Mouse (Mus musculus) lung, embryonic 16.5 days (tissue): ENCODE data around the gene Bpgm. TPM values are rescaled to one million over a fixed set of nuclear protein-coding genes. Genes with fewer than 3 reads are reported as not detected.

Source experiments
- ATAC-seq: fragments of 200-750 bp; cut with Nextera tagmentation; 2 replicates; pipeline ENCODE4 v1.8.0; 2017; ENCODE audit warnings: low read depth, mild to moderate bottlenecking, moderate library complexity
- H3K27ac ChIP-seq: fragments of 300-500 bp; sonication (generic); 2 replicates; pipeline ENCODE4 v1.5.1; 2014; ENCODE audit warnings: mild to moderate bottlenecking, control low read depth, low read length
- H3K27me3 ChIP-seq: fragments of 300-500 bp; sonication (generic); 2 replicates; pipeline ENCODE4 v1.6.1; 2014; ENCODE audit warnings: low read depth, low read length, mixed read lengths; ENCODE audit not compliant: control insufficient read depth, insufficient read depth
- H3K36me3 ChIP-seq: fragments of 300-500 bp; sonication (generic); 2 replicates; pipeline ENCODE4 v1.6.1; 2014; ENCODE audit warnings: low read length; ENCODE audit not compliant: control insufficient read depth, insufficient read depth
- H3K4me1 ChIP-seq: fragments of 300-500 bp; sonication (generic); replicated peaks from 2 replicates; pipeline ENCODE4 v1.6.1; 2014; ENCODE audit warnings: low read length, mixed read lengths; ENCODE audit not compliant: control insufficient read depth, insufficient read depth
- H3K4me2 ChIP-seq: fragments of 300-500 bp; sonication (generic); 2 replicates; pipeline ENCODE4 v1.6.1; 2014; ENCODE audit warnings: low read depth, low read length, control low read depth
- H3K4me3 ChIP-seq: fragments of 300-500 bp; sonication (generic); 2 replicates; pipeline ENCODE4 v1.5.1; 2014; ENCODE audit warnings: mild to moderate bottlenecking, low read length, control low read depth
- H3K9ac ChIP-seq: fragments of 300-500 bp; sonication (generic); 2 replicates; pipeline ENCODE4 v1.6.1; 2014; ENCODE audit warnings: low read length, control low read depth
- H3K9me3 ChIP-seq: fragments of 300-500 bp; sonication (generic); 2 replicates; pipeline ENCODE4 v1.6.1; 2016; ENCODE audit warnings: low read length; ENCODE audit not compliant: control insufficient read depth
- WGBS: fragments of 180-500 bp; shearing (Covaris S2); extraction: QIAGEN DNeasy Blood & Tissue Kit; methylation state at CpG from one replicate; pipeline ENCODE4 v1.1.7; 2014; 5-methylcytosine and 5-hydroxymethylcytosine counted together
- polyA plus RNA-seq: library from polyadenylated mRNA; unstranded; fragments of >200 nt; fragmentation: Nextera tagmentation; extraction: Ambion mirVana; gene quantifications from 2 replicates; pipeline ENCODE4 v1.2.1, GENCODE M21; 2015

Gene Bpgm
- polyA plus RNA-seq, 1 experiment from 2014 or later: 65.1 TPM

DNA sequence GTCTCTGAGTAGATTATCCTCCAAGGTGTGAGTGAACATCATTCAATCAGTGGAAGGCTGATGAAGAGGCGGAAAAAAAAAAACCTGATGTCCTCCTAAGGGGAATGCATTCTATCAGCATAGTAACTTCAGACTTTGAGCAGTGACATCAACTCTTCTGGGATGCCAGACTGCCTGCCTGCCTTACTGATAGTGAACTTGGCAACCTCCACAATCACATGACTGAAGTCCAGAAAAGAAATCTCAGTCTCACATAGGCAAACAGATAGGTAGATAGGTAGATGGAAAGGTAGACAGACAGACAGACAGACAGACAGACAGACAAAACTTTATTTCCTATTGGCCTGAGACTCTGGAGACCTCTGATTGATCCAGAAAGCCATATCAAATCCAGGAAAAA, 57.0 kb downstream of the Bpgm start:
- no peaks in the 10 kb centered on the region for H3K36me3 ChIP-seq
- H3K27me3 ChIP-seq: no peaks in the 10 kb centered on the region
- no peak for ATAC-seq
- no peak overlapping the region for H3K9ac ChIP-seq
- H3K27ac ChIP-seq: no peak overlapping the region
- 94% methylated on average over 1 of the region's 1 CpGs for WGBS
- H3K4me1 ChIP-seq: no peaks in the 10 kb centered on the region
- H3K4me2 ChIP-seq: no peak overlapping the region
- H3K9me3 ChIP-seq: no peaks in the 10 kb centered on the region
- no peak overlapping the region for H3K4me3 ChIP-seq

DNA sequence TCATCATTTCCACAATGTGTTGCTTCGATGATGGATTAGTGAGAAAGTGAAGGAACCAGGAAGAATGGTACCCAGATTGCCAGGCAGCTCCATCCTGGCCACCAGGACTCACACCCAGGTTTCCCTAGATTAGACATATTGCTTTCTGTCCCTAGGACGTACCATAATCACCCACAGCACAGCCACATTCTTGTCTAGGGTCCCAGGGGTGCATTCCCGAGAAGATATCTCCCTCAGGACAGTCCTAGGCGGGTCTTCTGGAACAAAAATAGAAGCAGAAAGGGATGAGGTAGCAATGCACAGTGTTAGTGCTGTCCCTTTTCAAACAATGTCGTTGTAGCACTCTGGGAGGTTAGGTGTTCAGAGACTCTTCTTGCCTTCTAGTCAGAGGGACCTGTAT, 57.9 kb downstream of the Bpgm start:
- Histone ChIP-seq H3K9ac (no peak overlapping the region), H3K27ac (no peak overlapping the region), H3K4me2 (no peak overlapping the region), H3K36me3 (no peaks in the 10 kb centered on the region), H3K4me1 (no peaks in the 10 kb centered on the region), H3K27me3 (no peaks in the 10 kb centered on the region), H3K4me3 (no peak overlapping the region), H3K9me3 (no peaks in the 10 kb centered on the region)
- ATAC-seq: no peak
- 61% methylated on average over 5 of the region's 5 CpGs for WGBS

DNA sequence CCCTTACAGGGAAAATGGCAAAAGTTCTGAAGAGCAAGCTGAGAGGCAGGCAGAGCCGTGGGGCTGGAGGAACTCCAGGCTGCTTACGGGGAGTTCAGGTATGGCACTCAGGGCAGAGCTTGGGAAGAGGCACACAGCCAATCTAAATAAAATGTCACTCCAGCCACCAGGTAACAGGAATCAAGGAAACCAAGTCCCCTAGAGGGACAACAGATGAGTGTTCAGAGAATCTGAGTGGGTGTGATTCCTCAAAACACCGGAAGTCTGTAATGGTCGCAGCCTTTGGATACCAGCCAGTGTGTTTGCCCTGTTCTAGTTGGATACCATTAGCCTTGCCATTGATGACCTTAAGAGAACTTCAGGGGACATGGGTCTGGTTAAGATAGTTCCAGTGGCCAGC, 66.9 kb downstream of the Bpgm start:
- H3K4me3 ChIP-seq: no peak overlapping the region

DNA sequence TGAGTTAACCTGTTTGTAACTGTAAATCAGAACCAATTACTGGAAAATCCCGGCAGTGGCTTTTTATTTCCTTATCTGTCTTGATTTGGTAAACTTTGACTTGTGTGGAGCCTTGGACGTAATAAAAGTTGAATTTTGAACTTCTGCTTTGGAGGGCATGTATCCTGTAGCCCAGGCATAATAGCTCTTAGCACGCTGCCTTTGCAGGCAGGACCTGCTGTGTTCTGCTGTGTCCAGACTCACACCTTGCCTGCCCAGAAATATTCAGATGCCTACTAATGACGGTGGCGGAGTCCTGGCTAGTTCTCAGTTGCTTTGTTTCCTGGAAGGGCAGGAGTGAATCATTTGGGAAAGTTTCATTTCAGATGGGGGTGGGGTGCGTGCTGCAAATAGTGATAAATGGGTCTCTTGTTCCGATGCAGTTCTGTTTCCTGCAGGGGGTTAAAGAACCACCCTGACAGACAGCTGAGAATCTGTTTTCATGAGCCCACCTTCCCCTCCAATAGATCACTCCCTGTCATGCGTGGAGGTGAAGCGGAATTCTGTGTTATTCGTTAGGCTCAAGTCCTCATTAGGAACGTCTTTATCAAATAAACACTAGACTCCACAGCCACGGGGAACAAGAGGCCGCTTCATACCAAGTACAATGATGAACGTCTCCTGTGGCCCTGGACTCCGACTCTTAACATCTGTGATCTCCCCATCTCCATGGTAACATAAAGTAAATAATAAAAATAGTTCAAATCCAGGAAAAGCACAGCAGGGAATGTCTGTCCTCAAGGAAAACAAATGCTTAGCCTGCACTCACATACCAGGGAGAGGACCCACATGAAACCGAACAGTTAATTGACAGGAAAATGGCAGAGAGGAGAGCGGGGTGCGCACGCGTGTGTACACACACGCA, 67.5 kb downstream of the Bpgm start:
- Histone ChIP-seq H3K27ac (0 out of 2 replicates have a peak overlapping the region, but pooled peaks have one; percentile 10), H3K9me3 (no peaks in the 10 kb centered on the region), H3K9ac (no peak overlapping the region), H3K27me3 (no peaks in the 10 kb centered on the region), H3K4me1 (peaks cover 29% of the 10 kb centered on the region), H3K4me2 (peak overlapping the region; percentile 37), H3K36me3 (no peaks in the 10 kb centered on the region), H3K4me3 (no peak overlapping the region)
- ATAC-seq: peak; percentile 59
- WGBS: 18% methylated on average over 21 of the region's 21 CpGs

More for the DNA sequence above, 66.9 kb downstream of the Bpgm start:
- H3K9ac ChIP-seq: no peak overlapping the region
- no peak overlapping the region for H3K4me2 ChIP-seq
- no peaks in the 10 kb centered on the region for H3K36me3 ChIP-seq
- 24% methylated on average over 4 of the region's 4 CpGs for whole genome bisulfite sequencing
- H3K9me3 ChIP-seq: no peaks in the 10 kb centered on the region
- no peaks in the 10 kb centered on the region for H3K27me3 ChIP-seq
- H3K27ac ChIP-seq: no peak overlapping the region
- H3K4me1 ChIP-seq: peaks cover 23% of the 10 kb centered on the region
- peak; percentile 68 for ATAC-seq

DNA sequence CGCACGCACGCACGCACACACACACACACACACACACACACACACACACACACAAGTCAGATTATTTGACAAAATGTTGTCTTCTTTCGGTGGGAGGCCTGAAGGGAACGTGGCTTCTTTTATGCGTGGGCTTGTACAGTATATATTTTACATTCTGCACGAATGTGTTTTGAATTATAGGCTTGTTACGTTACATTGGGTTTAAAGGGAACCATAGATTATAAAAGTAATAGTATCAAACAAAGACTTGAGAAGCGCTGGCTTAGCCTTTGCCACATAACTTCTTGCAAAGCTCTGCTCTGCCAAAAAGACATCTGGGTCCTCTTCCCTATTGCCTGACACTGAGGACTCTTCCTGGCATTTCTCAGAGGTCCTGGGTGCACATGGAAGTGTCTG, 68.2 kb downstream of the Bpgm start:
- Histone ChIP-seq H3K4me1 (peaks cover 34% of the 10 kb centered on the region), H3K27ac (no peak overlapping the region), H3K27me3 (no peaks in the 10 kb centered on the region), H3K9ac (no peak overlapping the region), H3K4me3 (no peak overlapping the region), H3K36me3 (no peaks in the 10 kb centered on the region), H3K4me2 (peak overlapping the region; percentile 37), H3K9me3 (no peaks in the 10 kb centered on the region)
- no peak for ATAC-seq
- WGBS: 45% methylated on average over 10 of the region's 10 CpGs

DNA sequence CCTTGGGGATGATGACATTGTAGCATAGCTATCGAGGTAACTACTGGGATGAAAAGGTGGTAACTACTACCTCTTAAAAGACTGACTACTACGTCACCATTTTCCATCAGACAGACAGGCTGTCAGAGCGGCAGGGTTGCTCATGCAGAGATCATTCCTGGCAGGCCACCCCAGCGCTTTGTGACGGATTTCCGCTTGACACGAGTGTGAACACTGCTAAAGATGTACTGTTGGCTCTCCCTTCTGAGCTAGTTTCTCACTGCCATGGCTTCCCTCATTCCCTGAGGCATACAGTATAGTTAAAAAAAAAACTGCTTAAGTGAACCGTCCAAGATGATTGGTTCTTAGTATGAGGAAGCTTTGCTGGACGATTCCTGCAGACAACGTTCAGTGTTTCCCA, 69.3 kb downstream of the Bpgm start:
- no peaks in the 10 kb centered on the region for H3K9me3 ChIP-seq
- no peak for ATAC-seq
- no peaks in the 10 kb centered on the region for H3K27me3 ChIP-seq
- H3K36me3 ChIP-seq: no peaks in the 10 kb centered on the region
- H3K27ac ChIP-seq: peak overlapping the region; percentile 39; the same call in 1 of the 2 replicates
- 57% methylated on average over 10 of the region's 10 CpGs for WGBS
- H3K9ac ChIP-seq: no peak overlapping the region
- peaks cover 34% of the 10 kb centered on the region for H3K4me1 ChIP-seq
- H3K4me2 ChIP-seq: no peak overlapping the region
- no peak overlapping the region for H3K4me3 ChIP-seq

DNA sequence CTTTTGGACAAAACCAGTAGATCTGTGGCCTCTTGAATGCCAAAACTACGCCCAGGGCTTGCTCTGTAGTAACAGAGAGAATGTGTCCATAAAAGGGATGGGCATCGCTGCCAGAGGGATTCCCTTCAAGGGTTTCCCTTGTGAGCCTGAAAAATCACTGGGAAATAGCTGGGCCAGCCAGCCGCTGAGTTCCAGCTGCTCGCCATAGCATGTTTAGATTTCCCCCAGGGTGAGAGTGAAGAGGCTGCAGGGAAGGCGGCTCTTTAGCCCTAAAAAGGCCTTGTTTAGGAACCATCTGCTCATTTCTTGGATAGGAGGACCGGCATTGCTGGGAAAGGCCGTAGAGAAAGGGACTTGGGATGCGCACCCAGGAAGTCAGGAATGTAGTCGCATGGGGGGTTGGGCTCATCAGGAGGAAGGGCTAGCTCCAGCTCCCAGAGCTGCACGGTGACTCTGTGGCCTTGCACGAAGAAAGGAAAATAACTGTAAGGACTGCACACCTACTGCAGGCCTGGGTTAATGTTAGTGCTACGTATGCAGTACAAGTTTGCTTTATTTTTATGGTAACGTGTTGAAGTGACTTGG, 72.5 kb downstream of the Bpgm start:
- peak; percentile 68 for ATAC-seq
- WGBS: 44% methylated on average over 13 of the region's 13 CpGs
- Histone ChIP-seq H3K9me3 (no peaks in the 10 kb centered on the region), H3K4me1 (peaks cover 26% of the 10 kb centered on the region), H3K27ac (peak overlapping the region; percentile 86), H3K36me3 (no peaks in the 10 kb centered on the region), H3K27me3 (no peaks in the 10 kb centered on the region), H3K4me2 (0 out of 2 replicates have a peak overlapping the region, but pooled peaks have one; percentile 6), H3K4me3 (no peak overlapping the region), H3K9ac (0 out of 2 replicates have a peak overlapping the region, but pooled peaks have one; percentile 1)

DNA sequence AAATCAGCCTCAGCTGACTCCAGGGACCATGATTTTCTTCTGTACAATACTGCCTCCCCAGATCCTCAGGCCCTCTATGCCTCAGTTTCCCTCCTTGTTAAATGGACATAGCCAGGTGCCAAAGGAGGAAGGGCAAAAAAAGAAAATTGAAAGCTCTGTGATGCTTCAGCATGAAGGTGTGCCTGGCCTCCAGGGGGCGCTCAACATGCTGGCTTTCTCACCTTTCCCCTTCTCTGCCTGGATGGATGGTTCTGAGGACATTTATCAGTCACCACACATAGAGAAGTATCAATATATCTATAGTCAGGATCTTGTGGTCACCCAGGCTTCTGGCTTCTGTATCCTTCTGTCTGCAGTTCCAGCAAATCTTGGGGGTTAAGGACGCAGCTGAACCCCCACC, 73.0 kb downstream of the Bpgm start:
- Histone ChIP-seq H3K27me3 (no peaks in the 10 kb centered on the region), H3K27ac (peak overlapping the region; percentile 86), H3K4me3 (no peak overlapping the region), H3K9ac (no peak overlapping the region), H3K4me2 (0 out of 2 replicates have a peak overlapping the region, but pooled peaks have one; percentile 6), H3K4me1 (peaks cover 21% of the 10 kb centered on the region; the same call in 1 of the 2 replicates), H3K9me3 (no peaks in the 10 kb centered on the region), H3K36me3 (no peaks in the 10 kb centered on the region)
- ATAC-seq: no peak
- 43% methylated on average over 2 of the region's 2 CpGs for WGBS

DNA sequence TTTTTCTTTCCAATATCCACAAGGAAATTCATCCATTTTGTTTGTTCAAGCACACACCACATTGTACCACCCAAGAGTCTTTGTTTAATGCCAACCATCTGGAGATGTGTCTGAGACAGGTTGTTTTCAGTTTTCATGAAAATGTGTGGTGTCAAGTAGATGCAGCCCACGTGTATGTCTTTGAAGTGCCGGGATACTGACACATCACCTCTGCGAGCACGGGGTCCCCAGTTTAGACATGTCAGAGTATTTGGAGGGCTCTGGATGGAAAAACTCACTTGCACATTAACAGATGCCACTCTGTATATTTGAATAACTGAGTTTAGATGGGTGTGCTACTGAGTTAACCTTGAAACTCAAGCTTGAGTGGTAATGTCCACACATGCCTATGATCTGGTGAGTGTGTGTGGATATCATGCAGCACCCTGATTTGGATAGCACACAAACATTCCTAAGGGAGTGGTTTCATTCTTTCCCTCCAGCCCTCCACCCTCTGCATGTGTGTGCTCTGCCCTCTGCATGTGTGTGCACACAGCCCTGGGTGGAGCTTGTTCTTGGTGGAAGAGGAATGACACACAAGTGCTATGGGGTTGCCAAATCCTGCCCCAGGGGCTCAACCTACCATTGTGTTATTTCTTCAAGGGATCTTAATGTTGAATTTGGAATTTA, 76.6 kb downstream of the Bpgm start:
- H3K9ac ChIP-seq: no peak overlapping the region
- no peak overlapping the region for H3K27ac ChIP-seq
- no peaks in the 10 kb centered on the region for H3K36me3 ChIP-seq
- H3K4me2 ChIP-seq: no peak overlapping the region
- no peaks in the 10 kb centered on the region for H3K27me3 ChIP-seq
- peaks cover 10% of the 10 kb centered on the region; the same call in 1 of the 2 replicates for H3K4me1 ChIP-seq
- 57% methylated on average over 4 of the region's 4 CpGs for WGBS
- 0 out of 2 replicates have a peak, but pooled peaks have one; percentile 26 for ATAC-seq
- H3K4me3 ChIP-seq: no peak overlapping the region
- H3K9me3 ChIP-seq: no peaks in the 10 kb centered on the region
